Mouse (Mus musculus) C2C12 (cell line): ENCODE measurements around the gene Lrp6.

Experiments
- CEBPB ChIP-seq: IDR thresholded peaks from one replicate; pipeline ENCODE4 v1.6.1; 2011; ENCODE audit warnings: low read depth, mild to moderate bottlenecking, control low read depth, moderate library complexity
- CTCF ChIP-seq: IDR thresholded peaks from one replicate; pipeline ENCODE4 v1.5.1; 2011; ENCODE audit not compliant: control insufficient read depth, insufficient read depth, insufficient read length
- FOSL1 ChIP-seq: IDR thresholded peaks from one replicate; pipeline ENCODE4 v1.8.0; 2011; ENCODE audit warnings: mild to moderate bottlenecking, low read length; ENCODE audit not compliant: poor library complexity, insufficient read depth, severe bottlenecking
- MAX ChIP-seq: IDR thresholded peaks from one replicate; pipeline ENCODE4 v1.6.1; 2011; ENCODE audit warnings: mild to moderate bottlenecking, control low read depth
- MYOD1 ChIP-seq: IDR thresholded peaks from one replicate; pipeline ENCODE4 v1.6.1; 2011; ENCODE audit warnings: low read depth; ENCODE audit not compliant: control insufficient read depth, insufficient read length
- MYOG ChIP-seq: IDR thresholded peaks from one replicate; pipeline ENCODE4 v1.6.1; 2011; ENCODE audit not compliant: control insufficient read depth, insufficient read length; ENCODE audit errors: extremely low read depth
- USF1 ChIP-seq: IDR thresholded peaks from one replicate; pipeline ENCODE4 v1.6.1; 2011; ENCODE audit warnings: low read depth, mild to moderate bottlenecking, control low read depth, moderate library complexity

- TF ChIP-seq MAX (no peak), USF1 (no peak), CTCF (no peak), MYOD1 (no peak), MYOG (no peak), CEBPB (no peak), FOSL1 (no peak)
Observed at GRCm38 (mm10) chr6:134538805-134539204, 28.0 kb downstream of the Lrp6 start.
